Mouse (Mus musculus): ENCODE data around the gene Ube3c.

Gene Ube3c

GRCm38 (mm10) chr5:29687671-29688070, 118.6 kb downstream of the Ube3c start:
- Histone ChIP-seq H3K9me3 (ENCODE audit: low read length) (peaks cover 3% of the 10 kb centered on the region), H3K4me1 (replicated peaks; ENCODE audit: low read depth, low read length) (peaks cover 6% of the 10 kb centered on the region; the same call in 1 of the 2 replicates), H3K36me3 (ENCODE audit: insufficient read depth, low read length) (no peaks in the 10 kb centered on the region), H3K27me3 (ENCODE audit: insufficient read depth, low read length) (no peaks in the 10 kb centered on the region), H3K4me3 (replicated peaks; ENCODE audit: low read length) (no peak overlapping the region)
- TF ChIP-seq NANOG (IDR thresholded peaks at IDR 0.05; ENCODE audit: borderline replicate concordance, low read length) (no peak), POU5F1 (IDR thresholded peaks at IDR 0.05; ENCODE audit: borderline replicate concordance, low read length) (no peak), CTCF (conservative IDR thresholded peaks at IDR 0.05; ENCODE audit: low read length) (peak; percentile 72)

GRCm38 (mm10) chr5:29688352-29688751, 119.3 kb downstream of the Ube3c start:
- peaks cover 6% of the 10 kb centered on the region; the same call in 1 of the 2 replicates for H3K4me1 ChIP-seq (replicated peaks; ENCODE audit: low read depth, low read length)
- no peaks in the 10 kb centered on the region for H3K27me3 ChIP-seq (ENCODE audit: insufficient read depth, low read length)
- no peaks in the 10 kb centered on the region for H3K36me3 ChIP-seq (ENCODE audit: insufficient read depth, low read length)
- no peaks in the 10 kb centered on the region for H3K9me3 ChIP-seq (ENCODE audit: low read length)
- no peak overlapping the region for H3K4me3 ChIP-seq (replicated peaks; ENCODE audit: low read length)
- TF ChIP-seq POU5F1 (IDR thresholded peaks at IDR 0.05; ENCODE audit: borderline replicate concordance, low read length) (no peak), NANOG (IDR thresholded peaks at IDR 0.05; ENCODE audit: borderline replicate concordance, low read length) (no peak), CTCF (conservative IDR thresholded peaks at IDR 0.05; ENCODE audit: low read length) (no peak)

DNA sequence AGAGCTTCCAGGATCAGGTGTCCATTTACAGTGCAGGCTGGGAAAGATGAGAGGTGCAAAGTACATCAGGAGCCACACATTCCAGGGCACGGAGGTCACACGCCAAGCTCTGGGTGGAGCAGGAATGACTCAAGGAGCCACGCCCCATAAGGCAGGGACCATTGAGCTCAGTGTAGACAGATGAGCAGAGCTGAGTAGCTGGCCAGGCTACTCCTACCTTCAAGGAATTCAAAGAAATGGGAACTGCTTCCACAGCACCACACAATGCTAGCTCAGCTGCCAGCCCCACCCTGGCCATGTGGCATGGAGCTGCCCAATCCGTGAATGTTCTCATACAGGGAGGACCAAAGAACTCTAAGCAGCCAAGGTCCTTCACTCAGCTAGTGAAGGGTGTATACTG, 129.5 kb downstream of the Ube3c start:
- TF ChIP-seq POU5F1 (IDR thresholded peaks at IDR 0.05; ENCODE audit: borderline replicate concordance, low read length) (no peak), NANOG (IDR thresholded peaks at IDR 0.05; ENCODE audit: borderline replicate concordance, low read length) (no peak), CTCF (conservative IDR thresholded peaks at IDR 0.05; ENCODE audit: low read length) (no peak)
- no peaks in the 10 kb centered on the region for H3K36me3 ChIP-seq (ENCODE audit: insufficient read depth, low read length)
- H3K4me3 ChIP-seq (replicated peaks; ENCODE audit: low read length): no peak overlapping the region
- H3K27me3 ChIP-seq (ENCODE audit: insufficient read depth, low read length): peaks cover 5% of the 10 kb centered on the region; the same call in 1 of the 2 replicates
- peaks cover 22% of the 10 kb centered on the region for H3K4me1 ChIP-seq (replicated peaks; ENCODE audit: low read depth, low read length)
- peaks cover 26% of the 10 kb centered on the region for H3K9me3 ChIP-seq (ENCODE audit: low read length)

DNA sequence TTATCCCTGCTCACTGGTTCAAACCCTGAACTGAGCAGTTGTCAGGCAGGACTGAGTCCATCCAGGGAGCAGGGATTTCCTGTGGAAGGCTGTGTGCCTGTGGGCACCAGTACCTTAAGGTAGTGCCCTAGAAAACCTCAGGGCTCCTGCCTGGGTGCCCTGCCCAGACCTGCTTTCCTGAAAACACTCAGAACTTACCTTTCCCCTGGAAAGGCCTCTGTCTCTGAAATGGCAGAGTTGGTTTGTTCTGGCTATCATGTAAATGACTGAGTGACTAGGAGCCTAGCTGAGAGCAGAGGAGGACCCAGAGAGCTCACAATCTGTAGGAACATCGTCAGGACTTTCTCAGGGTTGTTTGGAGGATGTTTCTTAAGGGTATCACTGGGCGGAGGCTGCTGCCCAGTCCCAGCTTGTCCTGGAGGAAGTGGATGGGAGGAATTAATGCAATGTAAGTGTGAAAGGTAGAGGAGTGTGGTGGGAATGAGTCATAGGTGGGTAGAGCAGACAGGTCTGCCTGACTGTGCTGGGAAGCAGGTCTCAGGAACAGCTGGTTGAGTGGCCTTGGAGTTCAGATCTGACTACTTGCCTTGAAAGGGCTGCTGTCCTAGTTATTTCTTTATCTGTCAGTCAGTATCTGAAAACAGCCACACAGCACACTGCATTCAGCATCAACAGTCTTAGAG, 130.6 kb downstream of the Ube3c start:
- TF ChIP-seq CTCF (conservative IDR thresholded peaks at IDR 0.05; ENCODE audit: low read length): no peak
- no peak for TF ChIP-seq POU5F1 (IDR thresholded peaks at IDR 0.05; ENCODE audit: borderline replicate concordance, low read length)
- TF ChIP-seq NANOG (IDR thresholded peaks at IDR 0.05; ENCODE audit: borderline replicate concordance, low read length): no peak
- Histone ChIP-seq H3K27me3 (ENCODE audit: insufficient read depth, low read length) (peaks cover 5% of the 10 kb centered on the region; the same call in 1 of the 2 replicates), H3K4me3 (replicated peaks; ENCODE audit: low read length) (no peak overlapping the region), H3K36me3 (ENCODE audit: insufficient read depth, low read length) (no peaks in the 10 kb centered on the region), H3K9me3 (ENCODE audit: low read length) (peaks cover 26% of the 10 kb centered on the region), H3K4me1 (replicated peaks; ENCODE audit: low read depth, low read length) (peaks cover 22% of the 10 kb centered on the region)

DNA sequence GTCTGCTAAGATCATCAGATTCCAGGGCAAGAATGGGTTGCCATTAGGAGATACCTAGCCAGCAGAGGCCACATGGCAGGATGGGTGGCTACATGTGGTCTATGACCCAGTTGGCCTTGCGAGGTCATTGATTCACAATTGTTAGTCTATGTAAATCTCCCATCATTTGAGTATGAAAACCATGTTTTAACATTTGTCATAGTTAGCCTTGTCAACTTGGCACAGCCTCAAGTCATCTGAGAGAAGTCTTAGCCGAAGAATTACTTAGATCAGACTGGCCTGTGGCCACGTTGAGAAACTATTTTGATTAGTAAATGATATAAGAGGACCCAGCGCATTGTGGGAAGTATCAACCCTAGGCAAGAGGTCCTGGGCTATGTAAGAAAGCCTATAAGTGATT, 138.2 kb downstream of the Ube3c start:
- H3K36me3 ChIP-seq (ENCODE audit: insufficient read depth, low read length): no peaks in the 10 kb centered on the region
- 0 out of 2 replicates have a peak, but pooled peaks cover 3% of the 10 kb centered on the region for H3K27me3 ChIP-seq (ENCODE audit: insufficient read depth, low read length)
- TF ChIP-seq NANOG (IDR thresholded peaks at IDR 0.05; ENCODE audit: borderline replicate concordance, low read length) (no peak), POU5F1 (IDR thresholded peaks at IDR 0.05; ENCODE audit: borderline replicate concordance, low read length) (no peak), CTCF (conservative IDR thresholded peaks at IDR 0.05; ENCODE audit: low read length) (no peak)
- peaks cover 20% of the 10 kb centered on the region for H3K4me1 ChIP-seq (replicated peaks; ENCODE audit: low read depth, low read length)
- H3K9me3 ChIP-seq (ENCODE audit: low read length): no peaks in the 10 kb centered on the region
- H3K4me3 ChIP-seq (replicated peaks; ENCODE audit: low read length): no peak overlapping the region

GRCm38 (mm10) chr5:29708258-29708657, 139.2 kb downstream of the Ube3c start:
- no peaks in the 10 kb centered on the region for H3K27me3 ChIP-seq (ENCODE audit: insufficient read depth, low read length)
- H3K4me3 ChIP-seq (replicated peaks; ENCODE audit: low read length): no peak overlapping the region
- peaks cover 24% of the 10 kb centered on the region for H3K4me1 ChIP-seq (replicated peaks; ENCODE audit: low read depth, low read length)
- no peaks in the 10 kb centered on the region for H3K9me3 ChIP-seq (ENCODE audit: low read length)
- TF ChIP-seq CTCF (conservative IDR thresholded peaks at IDR 0.05; ENCODE audit: low read length) (no peak), NANOG (IDR thresholded peaks at IDR 0.05; ENCODE audit: borderline replicate concordance, low read length) (no peak), POU5F1 (IDR thresholded peaks at IDR 0.05; ENCODE audit: borderline replicate concordance, low read length) (no peak)
- no peaks in the 10 kb centered on the region for H3K36me3 ChIP-seq (ENCODE audit: insufficient read depth, low read length)

DNA sequence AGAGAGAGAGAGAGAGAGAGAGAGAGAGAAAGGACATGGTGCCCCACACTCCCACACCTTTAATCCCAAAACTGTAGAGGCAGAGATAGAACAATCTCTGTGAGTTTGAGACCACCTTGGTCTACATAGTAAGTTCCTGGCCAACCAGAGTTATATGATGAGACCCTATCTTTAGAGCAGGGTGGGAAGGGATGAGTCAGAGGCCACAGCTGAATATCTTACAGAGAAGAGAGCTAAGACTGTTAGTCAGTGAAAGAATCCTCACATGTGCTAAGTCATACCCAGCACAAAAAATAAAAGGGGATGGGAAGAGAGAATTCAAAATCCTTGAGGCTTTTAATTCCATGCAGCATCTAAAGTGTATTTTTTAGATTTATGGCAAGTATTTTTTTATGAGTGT, 142.6 kb downstream of the Ube3c start:
- Histone ChIP-seq H3K4me1 (replicated peaks; ENCODE audit: low read depth, low read length) (peaks cover 27% of the 10 kb centered on the region), H3K27me3 (ENCODE audit: insufficient read depth, low read length) (no peaks in the 10 kb centered on the region), H3K9me3 (ENCODE audit: low read length) (no peaks in the 10 kb centered on the region), H3K36me3 (ENCODE audit: insufficient read depth, low read length) (no peaks in the 10 kb centered on the region), H3K4me3 (replicated peaks; ENCODE audit: low read length) (no peak overlapping the region)
- TF ChIP-seq NANOG (IDR thresholded peaks at IDR 0.05; ENCODE audit: borderline replicate concordance, low read length) (no peak), POU5F1 (IDR thresholded peaks at IDR 0.05; ENCODE audit: borderline replicate concordance, low read length) (no peak), CTCF (conservative IDR thresholded peaks at IDR 0.05; ENCODE audit: low read length) (no peak)

DNA sequence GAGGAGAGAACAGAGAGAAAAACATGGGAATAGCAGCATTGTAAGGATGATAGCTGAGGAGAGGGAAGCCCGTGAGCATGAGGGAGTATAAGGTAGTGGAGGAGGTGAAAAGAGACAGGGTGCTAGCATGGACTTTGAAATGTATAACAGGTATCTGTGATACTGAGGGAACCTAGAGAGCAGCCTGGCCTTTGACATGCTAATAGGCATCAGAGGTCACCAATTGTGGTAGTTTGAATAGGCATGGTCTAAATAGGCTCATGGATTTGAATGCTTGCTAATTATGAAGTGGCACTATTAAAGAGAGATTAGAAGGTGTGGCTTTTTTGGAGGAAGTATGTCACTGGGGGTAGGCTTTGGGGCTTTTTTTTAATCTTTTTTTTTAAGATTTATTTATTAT, 143.9 kb downstream of the Ube3c start:
- Histone ChIP-seq H3K9me3 (ENCODE audit: low read length) (no peaks in the 10 kb centered on the region), H3K4me3 (replicated peaks; ENCODE audit: low read length) (no peak overlapping the region), H3K36me3 (ENCODE audit: insufficient read depth, low read length) (no peaks in the 10 kb centered on the region), H3K27me3 (ENCODE audit: insufficient read depth, low read length) (no peaks in the 10 kb centered on the region), H3K4me1 (replicated peaks; ENCODE audit: low read depth, low read length) (peaks cover 25% of the 10 kb centered on the region)
- TF ChIP-seq POU5F1 (IDR thresholded peaks at IDR 0.05; ENCODE audit: borderline replicate concordance, low read length) (no peak), NANOG (IDR thresholded peaks at IDR 0.05; ENCODE audit: borderline replicate concordance, low read length) (peak; percentile 24; the same call in 1 of the 2 replicates)

DNA sequence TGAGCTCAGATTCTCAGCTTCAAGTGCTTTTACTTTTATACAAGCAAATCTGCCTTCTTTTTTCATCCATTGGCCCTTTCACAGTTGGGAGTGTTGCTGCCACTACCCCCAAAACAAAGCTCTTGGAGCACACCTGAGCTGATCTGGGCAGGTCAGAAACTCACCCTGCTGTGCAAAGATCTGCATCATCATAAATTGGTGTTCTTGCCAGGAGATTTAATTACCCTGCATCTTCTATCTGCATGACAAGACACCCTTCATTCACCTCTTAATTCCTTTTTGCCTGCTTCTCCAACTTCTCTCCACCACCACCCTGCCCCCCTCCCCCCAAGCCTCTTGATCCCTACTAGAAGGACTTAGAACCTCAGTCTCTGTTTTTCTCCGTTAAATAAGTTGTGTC, 152.1 kb downstream of the Ube3c start:
- no peaks in the 10 kb centered on the region for H3K27me3 ChIP-seq (ENCODE audit: insufficient read depth, low read length)
- H3K36me3 ChIP-seq (ENCODE audit: insufficient read depth, low read length): no peaks in the 10 kb centered on the region
- H3K9me3 ChIP-seq (ENCODE audit: low read length): peaks cover 15% of the 10 kb centered on the region
- no peak for TF ChIP-seq CTCF (conservative IDR thresholded peaks at IDR 0.05; ENCODE audit: low read length)
- peak; percentile 66 for TF ChIP-seq NANOG (IDR thresholded peaks at IDR 0.05; ENCODE audit: borderline replicate concordance, low read length)
- 0 out of 2 replicates have a peak, but pooled peaks have one; percentile 15 for TF ChIP-seq POU5F1 (IDR thresholded peaks at IDR 0.05; ENCODE audit: borderline replicate concordance, low read length)
- 0 out of 2 replicates have a peak overlapping the region, but pooled peaks have one; percentile 21 for H3K4me3 ChIP-seq (replicated peaks; ENCODE audit: low read length)
- H3K4me1 ChIP-seq (replicated peaks; ENCODE audit: low read depth, low read length): peaks cover 52% of the 10 kb centered on the region

Data from E14TG2a.4 (cell line).